Mouse (Mus musculus) fibroblast of lung, adult 2 months (primary cell): ENCODE data around the gene Cnga3.

ENCODE experiments used
- DNase-seq: peaks from one replicate; pipeline ENCODE4 v3.0.0-alpha.2; 2011; ENCODE audit warnings: low read depth

Gene Cnga3

DNA sequence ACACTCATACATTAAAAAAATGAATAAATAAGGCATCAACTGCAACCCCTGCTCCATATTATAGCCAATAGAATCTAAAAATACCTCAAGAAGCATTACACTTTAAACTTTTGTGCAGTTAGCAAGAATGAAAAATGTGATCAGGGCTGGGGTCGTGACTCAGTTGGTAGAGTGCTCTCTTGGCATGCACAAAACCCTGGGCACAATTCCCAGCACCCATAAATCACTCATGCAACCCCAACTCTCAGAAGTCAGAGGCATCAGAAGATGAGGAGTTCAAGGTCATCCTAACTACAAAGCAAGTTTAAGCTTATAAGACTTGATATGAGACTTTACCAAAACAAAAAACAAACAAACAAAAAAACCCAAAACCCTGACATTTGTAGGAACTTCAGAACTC lies 73.5 kb downstream of the Cnga3 start:
- no peak for DNase-seq

DNA sequence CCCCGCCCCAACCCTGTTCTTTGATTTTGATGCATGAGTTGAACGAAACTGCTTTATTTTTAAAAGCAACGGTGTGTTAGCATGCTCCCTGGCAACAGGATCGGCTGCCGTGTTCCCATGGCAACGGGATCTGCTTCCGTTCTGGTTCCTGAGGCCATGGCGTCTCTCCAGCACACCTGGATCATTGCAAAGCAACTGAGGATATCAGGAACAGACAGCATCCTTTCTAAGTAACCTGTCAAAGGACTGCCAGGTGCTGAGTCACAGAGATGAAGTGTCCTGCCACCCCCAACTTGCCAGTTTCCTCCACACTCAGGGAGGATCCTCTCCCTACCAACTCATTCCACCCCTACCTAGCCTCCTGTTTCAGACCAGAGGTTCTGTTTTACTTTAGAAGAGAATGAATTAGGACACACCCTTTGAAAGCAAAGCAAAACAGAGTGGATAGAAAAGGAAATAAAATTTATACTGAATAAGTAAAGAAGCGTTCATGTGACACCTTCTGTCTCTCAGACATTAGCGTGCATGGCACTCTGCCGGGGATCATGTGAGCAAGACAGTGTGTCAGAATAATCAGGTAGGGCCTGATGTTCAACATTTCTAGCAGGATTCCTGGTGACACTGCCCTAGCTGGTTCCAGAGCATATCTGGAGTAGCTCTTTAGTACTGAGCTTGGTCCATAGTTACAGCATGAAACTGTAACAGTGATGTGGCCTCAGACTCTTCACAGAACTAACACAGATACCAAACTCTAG lies 74.1 kb downstream of the Cnga3 start:
- no peak for DNase-seq

DNA sequence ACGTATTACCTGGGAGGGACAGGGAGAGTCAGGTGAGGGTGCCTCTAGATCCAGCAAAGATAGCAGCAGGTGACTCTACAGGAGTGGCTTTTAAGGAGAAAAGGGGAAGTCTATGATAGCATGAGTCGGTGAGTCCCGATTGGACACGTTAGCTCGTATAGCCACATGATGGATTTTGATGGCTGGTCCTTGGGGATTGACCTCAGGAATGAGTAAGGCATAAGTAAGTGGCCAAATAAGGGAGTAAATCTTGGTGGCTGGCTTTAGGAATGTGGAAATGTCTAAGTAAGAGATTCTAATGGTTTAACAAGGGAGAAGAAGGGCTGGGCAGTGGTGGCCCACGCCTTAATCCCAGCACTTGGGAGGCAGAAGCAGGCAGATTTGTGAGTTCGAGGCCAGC lies 74.7 kb downstream of the Cnga3 start:
- no peak for DNase-seq

DNA sequence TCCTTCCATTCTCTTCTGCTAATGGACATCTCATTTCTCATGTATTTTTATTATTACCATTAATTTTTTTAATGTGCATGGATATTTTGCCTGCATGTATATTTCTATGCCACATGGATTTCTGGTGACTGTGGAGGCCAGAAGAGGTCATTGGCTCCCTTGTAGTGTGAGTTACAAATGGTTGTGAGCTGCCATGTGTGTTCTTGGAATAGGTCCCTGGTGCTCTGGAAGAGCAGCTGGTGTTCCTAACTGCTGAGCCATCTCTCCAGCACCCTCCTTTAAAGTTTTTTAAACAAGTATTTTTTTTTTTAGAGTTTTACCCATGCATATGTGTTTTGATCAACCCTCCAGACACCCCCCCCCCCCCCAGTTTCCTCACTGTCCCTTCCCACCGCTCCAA lies 82.2 kb downstream of the Cnga3 start:
- DNase-seq: no peak

DNA sequence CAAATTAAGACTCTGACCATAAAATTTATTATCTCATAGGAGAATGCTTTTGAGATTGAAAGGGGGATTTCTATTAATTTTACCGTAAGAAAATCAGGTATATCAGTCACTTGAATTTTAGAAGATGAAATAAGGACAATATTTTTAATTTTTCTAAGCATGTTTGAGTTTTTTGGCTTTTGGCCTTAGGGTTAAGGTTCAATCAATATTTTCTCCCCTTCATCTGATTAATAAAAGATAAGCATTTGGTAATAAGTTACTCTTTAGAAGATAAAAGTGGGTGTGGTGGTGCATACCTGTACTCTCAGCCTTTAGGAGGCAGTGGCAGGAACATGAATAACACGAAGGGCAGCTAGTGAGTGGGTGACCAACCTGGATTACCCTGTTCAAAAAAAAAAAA lies 84.7 kb downstream of the Cnga3 start:
- DNase-seq: no peak

DNA sequence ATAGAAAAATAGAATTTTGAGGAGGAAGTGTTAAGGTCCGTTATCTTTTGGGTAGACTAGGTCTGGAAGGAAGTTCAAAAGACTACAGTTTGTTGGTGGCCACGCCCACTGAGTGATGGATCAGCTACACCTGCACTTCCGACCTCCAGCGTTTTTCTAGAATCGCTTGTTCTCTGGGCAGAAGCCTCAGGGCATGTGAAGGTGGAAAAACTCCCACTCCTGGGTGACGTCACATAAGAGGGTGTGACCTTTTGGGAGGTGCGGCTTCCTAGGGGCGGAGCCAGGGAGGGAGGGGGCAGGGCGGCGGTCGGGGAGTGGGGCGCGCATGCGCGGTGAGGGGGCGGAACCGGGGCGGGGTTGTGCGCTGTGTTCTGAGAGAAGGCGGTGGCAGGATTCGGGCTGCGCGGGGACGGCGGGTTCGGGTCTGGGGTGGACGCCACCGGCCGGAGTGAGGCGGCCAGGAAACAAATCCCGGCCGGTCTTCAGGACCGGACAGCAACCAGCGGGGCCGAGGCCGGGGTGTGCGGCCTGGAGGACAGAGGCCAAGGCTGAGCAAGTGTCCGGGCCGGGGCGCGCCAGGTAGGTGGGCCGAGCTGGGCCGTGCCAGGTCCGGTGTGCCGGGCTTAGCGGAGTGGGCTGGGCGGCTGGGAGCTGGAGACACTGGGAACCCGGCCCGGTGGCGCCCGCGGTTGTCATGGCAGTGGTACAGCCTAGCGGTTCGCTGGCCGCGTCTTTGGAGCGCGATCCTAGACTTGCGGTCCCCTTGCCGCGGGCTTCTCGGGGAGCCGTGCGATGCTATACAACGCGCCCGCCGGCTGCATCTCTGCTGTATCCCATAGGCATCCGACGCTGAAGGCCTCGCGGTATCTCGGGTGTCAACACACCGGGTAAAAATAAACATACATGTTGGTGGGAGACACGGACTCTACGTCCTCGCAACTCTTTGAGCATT lies 85.6 kb downstream of the Cnga3 start, which contains the start of gene Inpp4a:
TSS of gene Inpp4a (plus strand) at position 326 of the 952 bp plus-strand sequence.
- DNase-seq: peak; percentile 67

DNA sequence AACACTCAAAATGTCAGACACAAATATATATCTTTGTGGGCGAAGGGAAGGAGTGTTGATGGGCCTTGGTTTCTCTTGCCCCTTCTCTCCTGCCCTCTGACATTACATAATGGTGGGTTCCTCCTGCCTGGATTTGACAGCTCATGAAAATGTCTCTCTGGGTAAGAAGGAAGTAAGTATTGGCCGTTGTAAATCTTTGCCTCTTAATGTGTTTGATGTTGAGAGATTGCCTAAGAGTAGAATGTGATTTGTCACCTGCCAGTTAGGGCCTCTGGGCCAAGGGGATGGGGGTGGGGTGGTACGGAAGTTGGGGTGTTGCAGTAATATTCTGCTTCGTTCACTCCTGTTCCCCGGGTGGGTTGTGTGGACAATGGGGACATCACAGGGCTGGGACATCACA lies 86.4 kb downstream of the Cnga3 start:
- DNase-seq: no peak

DNA sequence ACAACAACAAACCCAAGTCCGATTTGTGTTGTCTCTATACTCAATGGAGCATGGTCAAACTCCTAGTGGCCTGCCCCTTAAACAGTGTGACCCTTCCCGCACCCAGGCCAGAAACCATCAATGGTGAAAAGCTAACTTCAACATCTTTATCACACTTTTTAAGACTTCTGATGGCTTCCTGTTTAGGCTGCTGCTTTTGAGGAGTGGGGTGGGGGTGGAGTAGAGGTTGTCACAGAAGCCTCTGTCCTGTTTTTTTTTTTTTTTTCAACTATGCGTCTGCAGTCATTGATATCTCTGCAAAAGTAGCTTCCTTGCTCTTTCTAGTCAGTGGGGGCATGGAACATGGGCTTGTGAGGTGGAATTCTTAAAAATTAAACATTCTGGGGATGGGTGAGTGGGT lies 88.6 kb downstream of the Cnga3 start:
- no peak for DNase-seq

DNA sequence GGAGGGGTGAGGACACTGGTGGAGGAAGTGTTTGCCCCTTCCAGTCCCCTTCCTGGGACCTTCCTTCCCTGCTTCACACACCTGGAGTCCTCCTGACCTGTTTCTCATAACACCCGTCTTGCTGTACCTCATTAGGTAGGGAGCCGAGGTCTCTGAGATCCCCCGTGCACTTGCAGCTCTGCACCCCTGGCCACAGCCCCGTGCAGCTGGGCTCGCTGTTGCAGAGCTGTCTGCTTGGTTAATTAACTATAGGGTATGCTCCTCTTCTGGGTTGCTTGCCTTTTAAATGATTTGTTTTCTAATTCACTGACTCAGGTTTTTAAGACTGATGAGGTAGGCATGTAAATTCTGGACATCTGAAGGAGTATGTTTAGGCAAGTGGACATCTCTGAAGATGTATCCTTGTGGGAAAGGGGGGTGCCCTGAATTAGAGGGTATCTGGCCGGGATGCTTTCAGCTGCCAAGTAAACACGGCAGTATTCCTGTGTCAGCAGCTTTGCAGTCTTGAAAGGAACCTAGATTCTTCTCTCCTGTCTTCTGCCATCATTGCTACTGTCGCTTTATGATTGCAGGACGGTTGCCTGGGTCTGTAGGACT lies 91.6 kb downstream of the Cnga3 start:
- DNase-seq: no peak

DNA sequence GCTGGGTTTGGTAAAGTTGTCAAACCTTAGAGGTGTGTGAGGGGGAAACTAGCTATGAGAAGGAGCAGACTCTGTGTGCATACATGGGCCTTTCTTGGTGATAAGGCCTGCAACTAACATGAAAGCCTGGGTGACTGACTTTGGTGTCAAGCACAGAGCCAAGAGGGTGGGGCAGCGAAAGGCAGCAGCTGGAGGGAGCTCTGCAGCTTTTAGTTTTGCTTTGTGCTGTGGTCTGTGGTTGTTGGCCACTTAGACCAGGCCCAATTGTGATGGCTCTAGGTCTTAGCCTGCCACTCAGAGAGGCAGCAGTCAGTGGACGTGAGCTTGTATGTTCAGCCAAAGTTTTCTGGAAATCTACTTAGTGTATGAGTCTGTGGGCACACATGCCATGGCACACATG lies 93.4 kb downstream of the Cnga3 start:
- DNase-seq: no peak

DNA sequence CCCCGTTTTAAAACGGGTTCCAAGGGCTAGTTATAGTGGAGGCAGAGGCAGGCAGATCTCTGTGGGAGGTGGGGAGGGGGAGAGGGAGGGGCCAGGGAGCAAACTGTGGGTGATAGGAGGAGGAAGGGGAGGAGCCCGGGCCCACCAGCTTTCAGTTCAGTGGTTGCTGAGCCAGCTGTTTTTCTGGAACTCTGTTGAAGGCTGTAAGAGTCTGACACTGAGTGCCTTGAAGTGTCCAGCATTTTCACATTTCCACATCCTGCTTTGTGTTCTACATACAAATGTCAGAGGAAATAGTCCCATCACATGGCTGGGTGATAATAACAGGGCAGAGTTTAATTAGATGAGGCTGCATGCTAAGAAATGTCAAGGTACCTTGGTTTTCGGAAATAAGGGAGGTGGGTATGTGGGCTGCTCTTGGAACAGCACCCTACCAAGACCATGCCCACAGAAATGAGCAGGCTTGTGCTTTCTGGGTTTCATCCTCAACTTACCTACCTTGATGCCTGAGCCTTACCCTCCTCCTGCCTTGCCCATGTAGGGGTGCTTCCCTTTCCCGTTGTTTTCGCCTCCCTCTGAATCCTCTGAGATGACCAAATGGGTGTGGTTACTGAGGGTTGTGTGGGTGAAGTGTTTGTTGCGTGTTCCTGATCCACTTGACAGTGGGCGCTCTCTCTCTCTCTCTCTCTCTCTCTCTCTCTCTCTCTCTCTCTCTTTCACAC lies 93.9 kb downstream of the Cnga3 start:
- no peak for DNase-seq

DNA sequence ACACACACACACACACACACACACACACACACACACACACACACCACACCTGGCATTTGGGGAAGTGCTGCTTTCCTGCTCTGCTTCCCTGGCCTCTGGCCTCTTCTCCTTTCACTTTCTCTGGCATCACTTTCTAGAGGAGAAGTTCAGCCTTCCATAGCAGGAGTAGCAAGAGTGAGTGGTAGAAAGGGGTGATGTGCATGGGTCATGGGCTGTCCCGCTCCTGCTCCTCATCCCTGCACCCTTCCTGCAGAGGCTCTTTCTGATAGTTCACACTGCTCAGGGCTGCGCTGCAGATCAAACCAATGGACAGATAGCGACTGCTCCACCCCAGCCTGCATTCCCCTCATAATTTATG lies 94.5 kb downstream of the Cnga3 start:
- DNase-seq: no peak

DNA sequence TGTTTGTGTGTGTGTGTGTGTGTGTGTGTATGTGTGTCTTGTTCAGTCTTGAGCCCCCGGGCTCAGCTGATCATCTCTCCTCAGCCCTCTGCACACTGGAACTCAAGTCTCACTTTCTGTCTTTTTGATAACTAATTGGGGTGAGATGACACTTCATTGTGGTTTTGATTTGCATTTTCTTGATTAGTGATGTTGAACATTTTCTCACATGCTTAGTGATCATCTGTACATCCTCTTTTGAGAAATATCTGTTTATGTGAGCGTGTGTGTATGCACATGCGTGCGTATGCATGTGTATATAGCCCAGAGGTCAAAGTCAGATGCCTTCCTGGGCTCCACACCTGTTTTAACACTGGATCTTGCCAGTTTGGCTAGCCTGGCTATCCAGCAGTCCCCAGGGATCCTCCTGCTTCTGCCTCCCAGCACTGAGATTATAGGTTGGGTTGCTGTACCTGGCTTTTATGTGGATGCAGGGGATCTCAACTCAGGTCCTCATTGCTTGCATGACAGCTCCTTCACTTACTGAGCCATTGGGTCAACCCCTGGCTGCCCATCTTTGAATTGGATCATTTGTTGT lies 95.8 kb downstream of the Cnga3 start:
- no peak for DNase-seq
